Mouse (Mus musculus): Measurements from ENCODE around the gene Zfp39. TPM values are rescaled to one million over a fixed set of nuclear protein-coding genes. Genes with fewer than 3 reads are reported as not detected.
A peak's percentile ranks its signal among the peaks of the same experiment; 100 is the strongest.

The Zfp39 gene
- total and polyA plus RNA-seq, 3 experiments = 0.88 to 3.7 (median 2.9) TPM

DNA sequence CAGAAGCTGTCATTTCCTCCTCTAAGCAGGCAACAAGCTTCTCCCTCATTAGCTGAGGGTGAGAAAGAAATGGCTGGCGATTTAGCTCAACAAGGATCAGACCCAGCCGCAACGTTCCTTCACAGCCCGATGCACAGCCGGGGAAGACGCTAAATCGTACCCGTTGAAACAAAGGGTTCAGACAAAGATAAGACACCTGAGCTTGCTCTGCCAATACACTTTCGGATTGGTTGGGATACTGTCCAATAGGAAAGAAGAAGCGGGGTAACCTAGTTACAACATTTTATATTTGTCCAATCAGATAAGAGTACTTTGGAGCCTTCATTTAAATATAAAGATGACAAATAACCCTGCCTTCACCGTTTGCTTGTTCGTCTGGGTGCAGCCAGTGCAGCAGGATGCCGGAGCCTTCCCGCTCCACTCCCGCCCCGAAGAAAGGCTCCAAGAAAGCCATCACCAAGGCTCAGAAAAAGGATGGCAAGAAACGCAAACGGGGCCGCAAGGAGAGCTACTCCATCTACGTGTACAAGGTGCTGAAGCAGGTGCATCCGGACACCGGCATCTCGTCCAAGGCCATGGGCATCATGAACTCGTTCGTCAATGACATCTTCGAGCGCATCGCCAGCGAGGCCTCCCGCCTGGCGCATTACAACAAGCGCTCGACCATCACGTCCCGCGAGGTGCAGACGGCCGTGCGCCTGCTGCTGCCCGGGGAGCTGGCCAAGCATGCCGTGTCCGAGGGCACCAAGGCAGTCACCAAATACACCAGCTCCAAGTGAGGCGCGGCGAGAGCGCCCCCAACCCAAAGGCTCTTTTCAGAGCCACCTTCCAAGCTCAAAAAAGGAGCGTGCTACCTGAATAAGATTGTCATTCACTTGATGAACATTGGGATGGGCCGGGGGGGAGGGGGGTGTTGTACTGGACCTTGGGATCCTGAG is 44.8 kb upstream of the Zfp39 start, which contains the start of gene Hist3h2ba:
Gene Hist3h2ba (plus strand): TSS at position 379 of the 938 bp plus-strand sequence.
- intact Hi-C loops (cut with DNase I) = no loop called here
- Histone ChIP-seq H3K9ac (ENCODE audit: low read depth, low read length) (peak within 1 kb of the TSS; percentile 33), H3K4me1 (ENCODE audit: control insufficient read depth, insufficient read depth, low read length) (peaks cover 1% of the 10 kb centered on the region; the same call in 1 of the 2 replicates), H3K27me3 (ENCODE audit: control insufficient read depth, insufficient read depth, low read length) (0 out of 2 replicates have a peak, but pooled peaks cover 1% of the 10 kb centered on the region), H3K27ac (peak within 1 kb of the TSS; percentile 24), H3K4me3 (peak within 1 kb of the TSS; percentile 44), H3K36me3 (ENCODE audit: control insufficient read depth, insufficient read depth, low read length) (no peaks in the 10 kb centered on the region), H3K79me2 (replicated peaks; ENCODE audit: control insufficient read depth, insufficient read depth, low read length) (no peaks in the 10 kb centered on the region)
- WGBS = 1% methylated on average over 48 of the region's 48 CpGs
- TF ChIP-seq POLR2A (IDR thresholded peaks at IDR 0.05; ENCODE audit: insufficient read depth, low read depth, low read length) (peak; percentile 79), CTCF (IDR thresholded peaks at IDR 0.05) (no peak)
- DNase-seq = peak; percentile 56 to 61

DNA sequence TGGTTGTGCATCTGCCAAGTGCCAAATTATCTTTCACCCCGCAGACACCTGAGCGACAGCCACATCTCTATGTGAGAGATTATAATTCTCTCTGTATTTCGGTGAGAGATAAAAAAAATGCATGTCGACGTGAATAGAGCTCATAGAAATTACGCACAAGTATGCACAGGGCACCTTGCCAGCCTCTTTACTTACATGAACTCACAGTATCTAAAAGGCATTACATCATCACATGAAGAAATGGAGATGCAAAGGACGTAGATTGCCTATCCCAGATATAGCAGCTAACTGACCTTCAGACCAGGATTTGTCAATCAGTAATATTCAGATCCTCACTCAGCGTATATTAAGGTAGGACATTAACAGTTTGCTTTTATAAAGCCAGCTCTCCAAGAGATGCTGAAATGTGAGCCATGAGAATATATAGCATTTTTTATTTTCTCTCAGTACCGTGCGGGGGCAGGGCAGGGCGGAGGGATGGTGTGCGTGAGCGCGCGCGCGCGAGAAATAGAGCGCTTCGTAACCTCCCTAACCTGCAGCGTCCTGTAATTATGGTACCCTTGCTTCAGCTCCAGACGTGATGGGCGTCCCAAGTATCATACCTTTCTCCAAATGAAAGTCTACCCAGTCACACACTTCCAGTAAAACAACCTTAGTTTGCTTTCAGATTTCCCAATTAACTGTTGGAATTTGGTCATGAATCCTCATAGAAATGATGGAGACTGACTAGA is 43.9 kb upstream of the Zfp39 start:
- Histone ChIP-seq H3K9ac (ENCODE audit: low read depth, low read length) (no peak overlapping the region), H3K27me3 (ENCODE audit: control insufficient read depth, insufficient read depth, low read length) (0 out of 2 replicates have a peak, but pooled peaks cover 1% of the 10 kb centered on the region), H3K79me2 (replicated peaks; ENCODE audit: control insufficient read depth, insufficient read depth, low read length) (no peaks in the 10 kb centered on the region), H3K27ac (peak overlapping the region; percentile 12; the same call in 1 of the 2 replicates), H3K4me3 (peak overlapping the region; percentile 44), H3K36me3 (ENCODE audit: control insufficient read depth, insufficient read depth, low read length) (no peaks in the 10 kb centered on the region), H3K4me1 (ENCODE audit: control insufficient read depth, insufficient read depth, low read length) (no peaks in the 10 kb centered on the region)
- no peak for DNase-seq
- intact Hi-C loops (cut with DNase I) = no loop called here
- WGBS = 12% methylated on average over 23 of the region's 23 CpGs
- TF ChIP-seq CTCF (IDR thresholded peaks at IDR 0.05) (no peak), POLR2A (IDR thresholded peaks at IDR 0.05; ENCODE audit: insufficient read depth, low read depth, low read length) (no peak), EP300 (IDR thresholded peaks at IDR 0.05; ENCODE audit: insufficient read depth, low read depth, low read length) (no peak)

DNA sequence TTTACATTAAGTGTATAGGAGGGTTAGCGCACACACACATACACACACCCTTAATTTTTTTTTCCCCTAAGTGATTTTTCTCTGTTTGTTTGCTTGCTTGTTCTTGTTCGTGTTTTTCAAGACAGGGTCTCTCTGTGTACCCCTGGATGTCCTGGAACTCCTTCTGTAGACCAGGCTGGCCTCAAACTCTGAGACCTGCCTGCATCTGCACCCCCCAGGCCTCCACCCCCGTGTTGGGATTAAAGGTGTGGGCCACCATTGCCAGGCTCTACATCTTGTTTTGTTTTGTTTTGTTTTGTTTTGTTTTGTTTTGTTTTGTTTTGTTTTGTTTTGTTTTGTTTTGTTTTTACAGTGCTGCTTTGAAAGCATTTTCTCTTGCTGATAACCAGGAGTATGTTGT is 43.3 kb upstream of the Zfp39 start:
- TF ChIP-seq CTCF (IDR thresholded peaks at IDR 0.05) (no peak), POLR2A (IDR thresholded peaks at IDR 0.05; ENCODE audit: insufficient read depth, low read depth, low read length) (no peak), EP300 (IDR thresholded peaks at IDR 0.05; ENCODE audit: insufficient read depth, low read depth, low read length) (no peak)
- intact Hi-C loops (cut with DNase I) = no loop called here
- Histone ChIP-seq H3K36me3 (ENCODE audit: control insufficient read depth, insufficient read depth, low read length) (no peaks in the 10 kb centered on the region), H3K9ac (ENCODE audit: low read depth, low read length) (no peak overlapping the region), H3K27ac (no peak overlapping the region), H3K4me1 (ENCODE audit: control insufficient read depth, insufficient read depth, low read length) (no peaks in the 10 kb centered on the region), H3K79me2 (replicated peaks; ENCODE audit: control insufficient read depth, insufficient read depth, low read length) (no peaks in the 10 kb centered on the region), H3K27me3 (ENCODE audit: control insufficient read depth, insufficient read depth, low read length) (0 out of 2 replicates have a peak, but pooled peaks cover 1% of the 10 kb centered on the region), H3K4me3 (no peak overlapping the region)
- 72% methylated on average over 3 of the region's 3 CpGs for WGBS
- DNase-seq = no peak

DNA sequence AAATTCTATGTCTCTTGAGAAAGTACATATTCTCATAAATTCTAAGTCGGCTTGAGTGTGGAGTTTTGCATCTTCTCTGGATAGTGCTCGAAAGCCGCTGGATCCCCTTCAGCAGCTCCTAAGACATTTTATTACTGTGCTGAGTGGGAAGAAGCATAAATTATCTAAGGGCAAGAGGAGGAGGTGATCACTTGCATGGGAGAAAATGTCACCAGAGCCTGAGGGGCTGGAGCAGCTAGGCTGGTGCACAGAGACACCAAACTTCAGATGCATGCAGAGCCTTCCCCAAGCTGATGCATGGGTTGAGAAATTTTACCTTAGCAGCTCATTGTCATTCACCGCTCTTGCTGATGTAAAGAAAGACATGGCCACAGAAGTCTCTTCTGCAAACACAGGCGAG is 40.1 kb upstream of the Zfp39 start:
- Histone ChIP-seq H3K4me1 (ENCODE audit: control insufficient read depth, insufficient read depth, low read length) (no peaks in the 10 kb centered on the region), H3K27ac (no peak overlapping the region), H3K79me2 (replicated peaks; ENCODE audit: control insufficient read depth, insufficient read depth, low read length) (no peaks in the 10 kb centered on the region), H3K36me3 (ENCODE audit: control insufficient read depth, insufficient read depth, low read length) (no peaks in the 10 kb centered on the region), H3K27me3 (ENCODE audit: control insufficient read depth, insufficient read depth, low read length) (0 out of 2 replicates have a peak, but pooled peaks cover 1% of the 10 kb centered on the region), H3K4me3 (no peak overlapping the region), H3K9ac (ENCODE audit: low read depth, low read length) (no peak overlapping the region)
- 84% methylated on average over 5 of the region's 5 CpGs for WGBS
- DNase-seq = no peak
- TF ChIP-seq CTCF (IDR thresholded peaks at IDR 0.05) (no peak), EP300 (IDR thresholded peaks at IDR 0.05; ENCODE audit: insufficient read depth, low read depth, low read length) (no peak), POLR2A (IDR thresholded peaks at IDR 0.05; ENCODE audit: insufficient read depth, low read depth, low read length) (no peak)
- intact Hi-C loops (cut with DNase I) = no loop called here

DNA sequence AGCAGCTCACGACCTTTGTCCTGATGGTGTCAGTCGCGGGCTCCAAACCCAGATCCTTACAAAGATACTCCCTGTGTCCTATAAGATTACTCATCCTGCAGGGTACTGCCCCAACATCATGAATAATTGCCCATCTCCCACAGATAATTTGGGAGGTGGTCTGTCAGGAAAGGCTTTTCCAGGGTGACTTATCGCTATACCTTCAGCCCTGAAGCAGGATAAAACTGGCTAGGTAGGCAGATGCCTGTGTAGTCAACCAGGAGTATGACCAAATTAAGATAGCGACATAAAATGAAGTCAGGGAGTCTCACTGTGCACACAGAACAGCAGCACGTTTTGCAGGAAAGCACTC is 35.0 kb upstream of the Zfp39 start:
- no peak for DNase-seq
- H3K4me1 ChIP-seq (ENCODE audit: control insufficient read depth, insufficient read depth, low read length) = peaks cover 7% of the 10 kb centered on the region
- no peaks in the 10 kb centered on the region for H3K79me2 ChIP-seq (replicated peaks; ENCODE audit: control insufficient read depth, insufficient read depth, low read length)
- TF ChIP-seq POLR2A (IDR thresholded peaks at IDR 0.05; ENCODE audit: insufficient read depth, low read depth, low read length) (no peak), EP300 (IDR thresholded peaks at IDR 0.05; ENCODE audit: insufficient read depth, low read depth, low read length) (no peak), CTCF (IDR thresholded peaks at IDR 0.05) (no peak)
- H3K9ac ChIP-seq (ENCODE audit: low read depth, low read length) = peak overlapping the region; percentile 4; the same call in 1 of the 2 replicates
- 17% methylated on average over 6 of the region's 6 CpGs for WGBS
- H3K36me3 ChIP-seq (ENCODE audit: control insufficient read depth, insufficient read depth, low read length) = peaks cover 6% of the 10 kb centered on the region
- peak overlapping the region; percentile 69 for H3K4me3 ChIP-seq
- no peaks in the 10 kb centered on the region for H3K27me3 ChIP-seq (ENCODE audit: control insufficient read depth, insufficient read depth, low read length)
- intact Hi-C loops (cut with DNase I) = loop anchor here (2.0 kb wide), 1 partner anchor 14 kb away; no protein-coding TSS in a partner anchor
- peak overlapping the region; percentile 90 for H3K27ac ChIP-seq
